Mouse (Mus musculus) neural tube, embryonic 12.5 days (tissue): ENCODE measurements at regions not wholly inside any gene's neighbourhood (a gene's known extent, or its start where the extent isn't known, plus 50 kb on each side); places are given as distances from the start of the nearest gene placed in this dataset.

ENCODE experiments used
- ATAC-seq: fragments of 200-750 bp; cut with Nextera tagmentation; 2 replicates; pipeline ENCODE4 v1.8.0; 2017; ENCODE audit warnings: low read depth, mild to moderate bottlenecking, moderate TSS enrichment, moderate library complexity; ENCODE audit not compliant: low FRiP score
- H3K27ac ChIP-seq: fragments of 300-500 bp; sonication (generic); 2 replicates; pipeline ENCODE4 v1.5.1; 2016
- H3K27me3 ChIP-seq: fragments of 300-500 bp; sonication (generic); replicated peaks from 2 replicates; pipeline ENCODE4 v1.6.1; 2016; ENCODE audit warnings: mild to moderate bottlenecking
- H3K36me3 ChIP-seq: fragments of 300-500 bp; sonication (generic); 2 replicates; pipeline ENCODE4 v1.6.1; 2016; ENCODE audit warnings: mild to moderate bottlenecking
- H3K4me1 ChIP-seq: fragments of 300-500 bp; sonication (generic); 2 replicates; pipeline ENCODE4 v1.6.1; 2016
- H3K4me2 ChIP-seq: fragments of 300-500 bp; sonication (generic); replicated peaks from 2 replicates; pipeline ENCODE4 v1.6.1; 2016; ENCODE audit warnings: mild to moderate bottlenecking
- H3K4me3 ChIP-seq: fragments of 300-500 bp; sonication (generic); 2 replicates; pipeline ENCODE4 v1.5.1; 2016
- H3K9ac ChIP-seq: fragments of 300-500 bp; sonication (generic); 2 replicates; pipeline ENCODE4 v1.6.1; 2016; ENCODE audit warnings: mild to moderate bottlenecking
- H3K9me3 ChIP-seq: fragments of 300-500 bp; sonication (generic); 2 replicates; pipeline ENCODE4 v1.6.1; 2016; ENCODE audit warnings: mild to moderate bottlenecking
- WGBS: fragments of 180-500 bp; shearing (Covaris S2); methylation state at CpG from one replicate; pipeline ENCODE4 v1.1.7; 2016; 5-methylcytosine and 5-hydroxymethylcytosine counted together

- no peaks in the 10 kb centered on the region for H3K27me3 ChIP-seq
- WGBS, result 76% methylated on average over 4 of the region's 4 CpGs
- no peak overlapping the region for H3K4me2 ChIP-seq
- no peak for ATAC-seq
- H3K9ac ChIP-seq, result no peak overlapping the region
- H3K4me3 ChIP-seq, result no peak overlapping the region
- H3K4me1 ChIP-seq, result no peaks in the 10 kb centered on the region
- H3K9me3 ChIP-seq, result no peaks in the 10 kb centered on the region
- H3K36me3 ChIP-seq, result no peaks in the 10 kb centered on the region
- no peak overlapping the region for H3K27ac ChIP-seq
Measured at GRCm38 (mm10) chr3:149393317-149394172, 403.2 kb upstream of the Adgrl2 start.

GRCm38 (mm10) chr3:149392164-149392563, 401.8 kb upstream of the Adgrl2 start:
- Histone ChIP-seq H3K4me1 (no peaks in the 10 kb centered on the region), H3K4me2 (no peak overlapping the region), H3K9ac (no peak overlapping the region), H3K4me3 (no peak overlapping the region), H3K9me3 (no peaks in the 10 kb centered on the region), H3K36me3 (no peaks in the 10 kb centered on the region), H3K27me3 (no peaks in the 10 kb centered on the region), H3K27ac (no peak overlapping the region)
- WGBS, result 96% methylated on average over 9 of the region's 9 CpGs
- ATAC-seq, result no peak

- Histone ChIP-seq H3K9me3 (no peaks in the 10 kb centered on the region), H3K27me3 (no peaks in the 10 kb centered on the region), H3K4me2 (no peak overlapping the region), H3K36me3 (no peaks in the 10 kb centered on the region), H3K4me3 (no peak overlapping the region), H3K4me1 (no peaks in the 10 kb centered on the region), H3K27ac (no peak overlapping the region), H3K9ac (no peak overlapping the region)
- WGBS, result 20% methylated on average over 3 of the region's 3 CpGs
- ATAC-seq, result no peak
Measured at GRCm38 (mm10) chr3:149387537-149387936, 397.2 kb upstream of the Adgrl2 start.

GRCm38 (mm10) chr3:149386027-149386426, 395.7 kb upstream of the Adgrl2 start:
- no peaks in the 10 kb centered on the region for H3K9me3 ChIP-seq
- H3K4me1 ChIP-seq, result no peaks in the 10 kb centered on the region
- H3K36me3 ChIP-seq, result no peaks in the 10 kb centered on the region
- H3K9ac ChIP-seq, result no peak overlapping the region
- no peak for ATAC-seq
- H3K27me3 ChIP-seq, result no peaks in the 10 kb centered on the region
- no peak overlapping the region for H3K4me3 ChIP-seq
- no peak overlapping the region for H3K4me2 ChIP-seq
- WGBS, result 85% methylated on average over 2 of the region's 2 CpGs
- H3K27ac ChIP-seq, result no peak overlapping the region

GRCm38 (mm10) chr3:149385336-149385735, 395.0 kb upstream of the Adgrl2 start:
- Histone ChIP-seq H3K4me1 (no peaks in the 10 kb centered on the region), H3K4me2 (no peak overlapping the region), H3K9ac (no peak overlapping the region), H3K27me3 (no peaks in the 10 kb centered on the region), H3K4me3 (no peak overlapping the region), H3K36me3 (no peaks in the 10 kb centered on the region), H3K9me3 (no peaks in the 10 kb centered on the region), H3K27ac (no peak overlapping the region)
- no peak for ATAC-seq
- WGBS, result 41% methylated on average over 6 of the region's 6 CpGs

GRCm38 (mm10) chr3:149381559-149382245, 391.3 kb upstream of the Adgrl2 start:
- H3K4me1 ChIP-seq, result no peaks in the 10 kb centered on the region
- whole genome bisulfite sequencing, result 77% methylated on average over 10 of the region's 10 CpGs
- no peak overlapping the region for H3K4me2 ChIP-seq
- H3K9me3 ChIP-seq, result no peaks in the 10 kb centered on the region
- H3K27me3 ChIP-seq, result no peaks in the 10 kb centered on the region
- H3K36me3 ChIP-seq, result no peaks in the 10 kb centered on the region
- no peak overlapping the region for H3K4me3 ChIP-seq
- ATAC-seq, result no peak
- H3K27ac ChIP-seq, result no peak overlapping the region
- no peak overlapping the region for H3K9ac ChIP-seq

GRCm38 (mm10) chr3:149381051-149381450, 390.7 kb upstream of the Adgrl2 start:
- ATAC-seq, result no peak
- Histone ChIP-seq H3K4me3 (no peak overlapping the region), H3K4me1 (no peaks in the 10 kb centered on the region), H3K36me3 (no peaks in the 10 kb centered on the region), H3K27me3 (no peaks in the 10 kb centered on the region), H3K27ac (no peak overlapping the region), H3K9ac (no peak overlapping the region), H3K4me2 (no peak overlapping the region), H3K9me3 (no peaks in the 10 kb centered on the region)
- WGBS, result 74% methylated on average over 6 of the region's 6 CpGs

- no peaks in the 10 kb centered on the region for H3K27me3 ChIP-seq
- H3K4me2 ChIP-seq, result no peak overlapping the region
- WGBS, result 79% methylated on average over 15 of the region's 15 CpGs
- H3K9me3 ChIP-seq, result no peaks in the 10 kb centered on the region
- no peaks in the 10 kb centered on the region for H3K4me1 ChIP-seq
- no peaks in the 10 kb centered on the region for H3K36me3 ChIP-seq
- ATAC-seq, result no peak
- no peak overlapping the region for H3K9ac ChIP-seq
- H3K27ac ChIP-seq, result no peak overlapping the region
- no peak overlapping the region for H3K4me3 ChIP-seq
Measured at GRCm38 (mm10) chr3:149379866-149380472, 389.6 kb upstream of the Adgrl2 start.

- Histone ChIP-seq H3K9me3 (no peaks in the 10 kb centered on the region), H3K36me3 (no peaks in the 10 kb centered on the region), H3K27ac (no peak overlapping the region), H3K4me1 (no peaks in the 10 kb centered on the region), H3K4me2 (no peak overlapping the region), H3K9ac (no peak overlapping the region), H3K27me3 (no peaks in the 10 kb centered on the region), H3K4me3 (no peak overlapping the region)
- 91% methylated on average over 3 of the region's 3 CpGs for WGBS
- ATAC-seq, result no peak
Measured at GRCm38 (mm10) chr3:149379249-149379865, 389.0 kb upstream of the Adgrl2 start.

GRCm38 (mm10) chr3:149371439-149371838, 381.1 kb upstream of the Adgrl2 start:
- no peak overlapping the region for H3K27ac ChIP-seq
- no peak overlapping the region for H3K4me2 ChIP-seq
- 91% methylated on average over 5 of the region's 5 CpGs for WGBS
- H3K9me3 ChIP-seq, result no peaks in the 10 kb centered on the region
- ATAC-seq, result no peak
- no peak overlapping the region for H3K9ac ChIP-seq
- H3K27me3 ChIP-seq, result no peaks in the 10 kb centered on the region
- no peaks in the 10 kb centered on the region for H3K36me3 ChIP-seq
- no peaks in the 10 kb centered on the region for H3K4me1 ChIP-seq
- no peak overlapping the region for H3K4me3 ChIP-seq

- H3K4me3 ChIP-seq, result no peak overlapping the region
- no peaks in the 10 kb centered on the region for H3K36me3 ChIP-seq
- H3K27me3 ChIP-seq, result no peaks in the 10 kb centered on the region
- WGBS, result 95% methylated on average over 6 of the region's 6 CpGs
- H3K4me1 ChIP-seq, result no peaks in the 10 kb centered on the region
- ATAC-seq, result no peak
- no peaks in the 10 kb centered on the region for H3K9me3 ChIP-seq
- no peak overlapping the region for H3K4me2 ChIP-seq
- no peak overlapping the region for H3K27ac ChIP-seq
- H3K9ac ChIP-seq, result no peak overlapping the region
Measured at GRCm38 (mm10) chr3:149370517-149371227, 380.3 kb upstream of the Adgrl2 start.

- Histone ChIP-seq H3K9me3 (no peaks in the 10 kb centered on the region), H3K4me2 (no peak overlapping the region), H3K4me3 (no peak overlapping the region), H3K27me3 (no peaks in the 10 kb centered on the region), H3K9ac (no peak overlapping the region), H3K27ac (no peak overlapping the region), H3K36me3 (no peaks in the 10 kb centered on the region), H3K4me1 (no peaks in the 10 kb centered on the region)
- 83% methylated on average over 3 of the region's 3 CpGs for WGBS
- no peak for ATAC-seq
Measured at GRCm38 (mm10) chr3:149367888-149368287, 377.5 kb upstream of the Adgrl2 start.
